Mouse (Mus musculus) adrenal gland, adult (tissue): ENCODE measurements around the gene Ubl3.

Source experiments
- DNase-seq, 2 experiments: peaks; one replicate each; pipeline ENCODE4 v3.0.0; 2022 to 2023; ENCODE audit warnings: low spot score in 1 of 2; ENCODE audit not compliant: inconsistent age in 2 of 2

Ubl3 gene

DNA sequence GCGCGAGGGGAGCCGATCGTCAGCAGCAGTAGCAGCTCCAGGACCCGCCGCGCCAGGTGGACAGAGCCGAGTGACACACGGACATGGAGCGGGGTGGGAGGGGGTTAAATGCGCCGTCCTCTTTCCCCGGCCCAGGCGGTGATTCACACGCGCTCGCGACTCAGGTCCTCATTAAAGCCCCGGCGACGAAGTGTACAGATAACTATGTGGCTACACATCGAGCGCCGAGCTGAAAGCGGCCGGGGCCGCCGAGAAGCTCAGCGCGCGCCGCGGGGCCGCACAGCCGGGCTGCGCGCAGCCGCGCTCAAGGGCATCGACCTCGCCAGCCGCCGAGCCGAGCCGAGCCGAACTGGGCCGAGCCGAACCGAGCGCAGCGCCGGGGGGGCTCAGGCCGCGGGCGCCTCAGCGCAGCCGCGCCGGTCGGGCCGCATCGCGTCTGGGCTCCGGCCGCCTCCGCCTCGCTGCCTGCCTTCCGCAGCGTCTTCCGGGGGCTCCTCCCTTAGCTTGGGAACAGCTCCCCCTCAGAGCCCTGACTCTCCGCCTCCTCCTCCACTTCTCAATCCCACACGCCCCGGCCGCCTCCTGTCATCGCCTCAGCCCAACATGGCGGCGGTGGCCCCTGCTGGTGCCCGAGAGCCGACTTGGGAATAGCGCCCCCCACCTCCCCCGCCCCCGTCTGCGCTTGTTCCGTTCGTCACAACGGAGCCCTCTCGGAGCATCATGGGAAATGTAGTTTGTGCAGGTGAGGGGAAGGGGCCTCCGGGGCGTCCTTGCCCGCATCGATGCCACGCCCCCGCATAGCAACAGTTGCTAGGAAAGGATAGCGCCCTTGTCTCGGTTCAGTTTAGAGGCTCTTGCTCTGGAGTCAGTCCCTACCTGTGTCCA is at the start of gene Ubl3:
Gene Ubl3 (minus strand): TSS at position 603 of the 885 bp plus-strand sequence.
- peak; percentile 94 to 96 for DNase-seq

DNA sequence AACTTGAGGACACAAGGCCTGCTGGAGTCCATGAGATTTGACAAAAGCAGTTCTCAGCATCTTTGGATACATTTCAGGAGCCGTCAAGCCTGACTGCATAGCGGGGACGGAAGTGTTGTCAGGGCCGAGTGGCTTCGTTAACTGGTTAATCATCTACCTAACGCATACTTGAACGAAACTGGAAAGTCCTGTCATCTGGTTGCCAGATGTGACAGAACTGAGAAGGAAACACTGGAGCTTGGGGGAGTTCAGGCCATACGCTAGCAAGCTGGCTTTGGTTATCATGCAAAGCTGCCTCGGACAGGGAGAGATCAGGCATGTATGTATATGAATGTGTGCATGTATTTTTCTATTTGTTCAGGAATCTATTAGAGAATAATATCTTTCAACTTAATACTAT is 45.8 kb upstream of the Ubl3 start:
- DNase-seq: no peak

DNA sequence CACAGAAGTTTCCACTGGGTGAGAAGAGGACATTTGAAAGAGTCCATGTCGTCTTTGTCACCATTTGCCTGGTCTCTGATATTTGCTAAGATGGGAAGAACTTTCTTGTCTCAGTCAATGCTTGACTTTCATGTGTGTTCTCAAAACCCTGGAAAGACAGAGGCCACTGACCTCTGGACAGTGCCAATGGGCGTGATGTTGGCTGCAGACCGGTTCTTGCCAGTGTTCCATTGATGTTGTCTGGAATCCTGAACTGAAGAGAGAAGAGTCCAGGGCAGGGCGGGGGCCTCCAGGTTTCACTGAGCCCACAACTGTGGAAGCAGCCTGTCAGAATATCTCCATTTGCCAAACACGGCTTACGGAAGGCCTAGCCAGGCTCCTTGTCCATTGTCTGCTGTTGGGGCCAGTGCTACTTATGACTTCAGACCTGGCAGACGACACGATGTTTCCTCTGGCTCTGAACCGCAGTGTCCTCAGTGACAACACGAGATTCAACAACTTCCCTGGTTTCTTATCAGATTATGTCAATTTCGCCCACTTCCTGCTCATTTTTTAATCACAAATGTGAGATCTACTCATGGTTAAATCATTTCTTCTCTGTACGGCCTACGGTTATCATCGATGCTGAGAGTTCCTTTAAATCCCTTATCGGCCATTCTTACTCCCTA is 43.6 kb upstream of the Ubl3 start:
- no peak for DNase-seq

DNA sequence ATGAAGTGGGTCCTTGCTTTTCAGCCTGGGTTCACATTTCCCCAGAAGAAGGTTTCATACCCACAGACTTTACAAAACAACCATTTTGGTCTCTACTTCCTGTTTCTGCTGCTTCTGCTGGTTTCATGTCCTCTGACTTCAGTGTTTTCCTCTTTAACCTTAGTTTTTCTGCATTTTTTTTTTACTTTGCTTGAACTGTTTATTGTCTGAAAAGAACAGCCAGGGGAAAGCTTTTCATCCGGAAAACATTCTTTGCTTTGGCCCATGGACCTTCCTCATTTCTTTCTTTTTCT is 42.8 kb upstream of the Ubl3 start:
- DNase-seq: no peak

DNA sequence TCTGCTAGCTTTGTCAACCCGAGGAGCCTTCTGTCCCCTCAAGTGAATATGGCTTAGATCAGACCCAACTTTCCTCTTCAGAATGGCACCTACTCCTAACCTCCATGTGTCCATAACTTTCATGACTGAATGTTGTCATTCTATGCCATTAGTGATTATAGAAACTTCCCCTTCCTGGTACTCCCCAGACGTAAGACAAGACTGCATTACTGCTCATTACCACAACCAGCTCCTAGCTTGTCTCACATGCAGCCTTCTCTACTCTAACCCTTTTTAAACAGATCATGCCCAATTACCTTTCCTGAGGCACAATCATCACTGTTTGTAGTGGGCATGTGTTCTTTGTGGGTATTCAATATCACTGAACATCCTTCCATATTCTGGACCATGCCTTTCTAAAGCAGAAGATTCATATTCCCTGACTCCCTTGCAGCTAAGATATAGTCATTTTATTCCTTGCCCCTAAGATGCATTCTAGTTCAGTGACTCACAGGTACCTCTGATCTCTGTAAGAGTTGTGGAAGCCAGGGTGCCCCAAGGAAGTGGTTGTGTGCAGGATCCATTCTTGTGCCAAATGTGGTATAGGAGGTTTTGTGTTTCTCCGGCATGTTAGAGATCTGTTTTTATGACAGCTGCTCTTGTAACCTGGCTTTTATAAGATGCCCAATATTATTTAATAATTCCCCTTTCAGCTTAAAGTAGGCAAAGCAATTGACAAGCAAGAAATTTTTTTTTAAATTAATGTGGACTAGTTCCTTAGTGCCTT is 42.3 kb upstream of the Ubl3 start:
- DNase-seq: no peak

DNA sequence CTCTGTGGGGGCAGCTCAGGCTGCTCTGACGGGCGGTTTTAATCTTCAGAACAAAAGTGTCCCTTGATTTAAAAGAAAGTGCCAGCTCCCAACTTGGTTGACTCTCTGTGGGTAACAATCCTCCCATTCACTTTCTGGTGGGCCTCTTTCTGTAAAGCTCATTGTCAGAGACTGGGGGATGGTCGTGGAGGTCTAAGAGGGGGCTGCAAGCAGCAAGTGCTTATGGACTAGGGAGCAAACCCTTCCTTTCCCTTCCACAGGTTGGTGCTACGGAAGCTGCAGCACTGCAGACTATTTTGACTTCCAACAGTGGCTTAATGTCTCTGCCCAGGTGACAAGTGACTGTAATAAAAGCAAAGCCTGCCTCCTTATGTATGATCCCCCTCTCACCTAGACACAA is 41.0 kb upstream of the Ubl3 start:
- no peak for DNase-seq

DNA sequence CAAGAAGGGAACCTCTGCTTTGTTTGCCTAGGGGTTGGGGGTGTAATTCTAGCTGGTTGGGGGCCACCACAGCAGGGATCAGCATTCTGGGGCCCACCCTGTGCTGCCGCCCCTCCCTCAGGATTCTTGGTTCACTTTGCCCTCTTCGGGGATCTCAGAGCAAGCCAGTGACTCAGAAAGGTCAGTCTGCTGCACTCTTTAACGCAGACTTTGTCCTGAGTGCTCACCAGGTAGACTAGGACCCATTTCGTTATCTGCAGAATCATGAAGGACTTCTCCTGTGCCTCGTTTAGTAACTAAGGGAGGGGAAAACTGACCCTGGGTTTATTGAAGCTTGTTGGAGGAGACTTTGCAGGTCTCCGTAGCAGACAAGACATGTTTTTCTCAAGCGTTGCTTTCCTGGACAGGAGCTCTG is 38.9 kb upstream of the Ubl3 start:
- DNase-seq: no peak

DNA sequence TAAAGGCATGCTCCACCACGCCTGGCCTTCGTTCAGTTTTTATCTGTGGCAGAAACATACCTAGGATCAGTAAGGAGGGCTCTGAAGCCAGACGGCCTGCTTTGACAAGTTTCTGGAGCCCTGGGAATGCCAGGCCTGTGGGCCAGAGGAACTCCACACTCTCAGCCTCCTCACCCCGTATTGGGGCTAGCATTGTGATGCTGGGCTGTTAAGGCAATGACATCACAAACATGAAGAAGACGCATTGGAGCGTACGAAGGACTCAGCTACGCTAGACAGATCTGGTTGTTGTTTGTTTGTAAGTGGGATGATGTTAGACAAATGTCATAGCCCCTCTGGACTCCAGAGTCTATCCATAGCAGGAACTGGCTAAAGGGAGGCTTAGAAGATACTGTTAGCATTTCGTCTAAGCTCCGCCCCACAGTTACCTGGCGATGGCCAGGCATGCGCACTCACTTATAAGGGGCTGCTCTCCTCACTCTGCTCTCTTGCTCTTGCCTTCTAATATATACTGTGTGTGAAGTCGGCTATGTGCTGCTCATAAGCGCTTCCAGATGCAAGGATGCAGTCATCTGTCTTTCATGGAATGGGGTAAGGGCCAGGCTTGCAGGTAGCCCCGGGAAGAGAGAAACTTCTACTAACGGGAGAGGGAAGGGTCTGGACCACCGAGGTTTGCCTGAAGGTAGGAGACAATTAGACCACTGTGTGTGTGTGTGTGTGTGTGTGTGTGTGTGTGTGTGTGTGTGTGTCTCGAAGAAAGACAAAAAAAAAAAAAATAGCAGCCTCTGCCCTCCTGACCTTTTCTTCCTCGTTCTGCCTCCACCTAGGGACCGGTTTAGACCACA is 38.2 kb upstream of the Ubl3 start:
- no peak for DNase-seq

DNA sequence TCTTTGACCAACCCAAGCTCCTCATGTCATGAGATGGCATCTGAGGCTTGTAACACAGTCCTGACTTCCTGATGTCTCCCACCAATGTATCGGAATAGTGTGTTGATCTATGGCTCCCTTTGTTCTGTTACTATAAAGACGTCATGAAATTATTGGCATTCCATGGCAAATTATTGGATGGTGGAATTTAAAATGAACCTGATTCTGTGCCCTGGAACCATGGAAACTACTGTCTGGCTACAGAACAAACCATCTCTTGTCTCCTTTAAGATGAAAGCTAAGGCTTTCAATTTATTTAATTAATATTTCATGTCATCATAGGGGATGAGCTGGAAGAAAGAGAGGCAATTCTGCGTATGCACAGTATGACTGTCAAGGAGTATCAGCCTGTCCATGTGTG is 36.4 kb upstream of the Ubl3 start:
- DNase-seq: no peak

DNA sequence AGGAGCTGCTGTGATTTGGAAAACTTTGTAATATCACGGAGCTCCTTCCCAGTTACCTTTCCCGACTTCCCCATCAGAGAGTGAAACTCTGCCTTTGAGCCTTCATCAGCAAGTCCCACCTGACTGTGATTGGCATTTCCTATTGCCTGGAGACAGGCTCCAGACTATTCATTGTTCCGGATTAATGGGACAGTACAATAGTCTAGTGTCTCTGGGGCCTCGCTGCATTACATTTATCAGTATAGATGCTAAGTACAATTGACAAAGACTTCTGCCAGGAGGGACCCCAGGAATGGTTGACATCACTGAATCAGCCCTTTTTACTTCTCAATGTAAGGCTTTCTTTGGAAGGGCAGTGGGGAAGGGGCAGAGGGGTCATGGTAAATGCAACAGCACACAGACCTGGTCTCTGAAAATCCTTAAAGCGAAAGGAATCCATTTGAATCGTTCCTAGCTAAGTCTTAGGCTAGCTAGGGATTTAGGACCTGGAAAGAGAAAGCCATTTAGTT is 35.6 kb upstream of the Ubl3 start:
- DNase-seq: no peak

DNA sequence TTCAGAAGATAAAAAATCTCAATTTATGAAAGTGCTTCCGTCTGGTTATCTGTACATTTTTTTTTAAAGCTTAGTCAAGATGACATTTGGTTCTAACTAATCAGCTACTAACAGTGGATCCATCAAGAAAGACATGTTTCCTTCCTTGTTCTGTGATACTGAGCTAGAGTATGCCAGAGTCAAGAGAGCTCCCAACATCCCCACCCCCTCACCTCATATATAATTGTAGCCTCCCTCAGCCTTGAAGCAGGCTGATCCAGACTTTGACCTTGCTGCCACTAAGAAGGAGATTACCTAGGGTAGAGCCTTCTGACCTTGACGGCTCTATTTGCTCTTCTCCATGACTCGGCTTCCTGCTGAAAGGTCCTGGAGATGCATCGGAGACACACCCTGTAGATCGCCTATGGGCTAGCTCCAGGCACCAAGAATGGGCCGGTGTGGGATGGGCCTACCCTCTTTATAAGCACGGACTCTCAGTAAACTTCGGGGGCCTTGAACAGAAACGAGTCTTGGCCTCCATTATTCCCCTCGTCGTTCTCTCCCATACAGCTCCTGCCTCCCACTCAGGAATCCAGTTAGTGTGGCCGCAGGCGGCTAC is 27.9 kb upstream of the Ubl3 start:
- DNase-seq: no peak

DNA sequence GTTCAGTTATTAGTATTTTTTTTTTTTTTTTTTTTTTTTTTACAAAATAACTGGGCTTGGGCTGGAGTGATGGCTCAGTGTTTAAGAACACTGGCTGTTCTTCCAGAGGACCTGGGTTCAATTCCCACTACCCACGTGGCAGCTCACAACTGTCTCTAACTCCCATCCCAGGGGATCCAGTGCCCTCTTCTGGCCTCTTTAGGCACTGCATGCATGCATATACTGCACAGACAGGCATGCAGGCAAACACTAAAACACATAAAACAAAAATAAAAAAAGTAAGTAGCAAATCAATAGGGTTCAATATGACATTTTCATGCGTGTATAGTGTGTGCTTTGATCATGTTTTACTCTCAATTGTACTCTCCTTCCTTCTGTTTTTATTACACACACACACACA is 26.6 kb upstream of the Ubl3 start:
- DNase-seq: no peak

DNA sequence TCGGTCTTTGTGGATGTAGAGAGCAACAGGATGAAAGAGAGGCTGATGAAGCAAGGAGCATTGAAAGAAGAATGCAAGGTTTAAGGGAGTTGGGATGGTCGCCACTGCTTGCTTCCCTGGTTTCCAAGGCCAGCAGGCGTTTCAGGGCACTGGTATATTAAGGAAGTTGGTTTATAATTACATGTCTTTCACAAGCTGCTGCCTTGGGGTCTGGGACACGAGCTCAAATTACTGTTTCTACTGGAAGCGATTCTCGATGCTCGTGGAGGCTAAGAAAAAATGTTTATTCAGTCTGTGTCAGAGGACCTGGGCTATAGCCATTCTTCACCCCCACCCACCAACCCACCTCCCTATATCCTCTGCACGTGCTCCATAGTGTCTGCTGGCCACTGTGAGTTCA is 25.8 kb upstream of the Ubl3 start:
- DNase-seq: no peak

DNA sequence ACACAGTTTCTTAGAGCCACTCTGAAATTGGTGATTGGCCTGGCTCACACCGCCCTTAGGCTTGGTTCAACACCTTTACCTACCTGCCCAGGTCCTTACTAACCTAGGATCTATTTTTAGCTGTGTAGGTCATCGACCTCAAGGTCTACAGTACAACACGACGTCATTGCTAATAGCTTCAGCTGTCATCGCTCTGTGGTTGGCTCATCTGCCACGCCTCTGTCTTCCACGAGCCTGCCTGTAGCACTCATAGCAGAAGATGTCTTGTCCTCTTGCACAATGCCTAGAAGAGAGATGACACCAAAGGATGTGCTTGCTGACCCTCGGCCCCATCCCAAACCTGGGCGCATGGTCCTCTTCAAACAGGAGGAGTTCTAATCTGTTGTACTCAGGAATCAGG is 24.7 kb upstream of the Ubl3 start:
- DNase-seq: no peak

DNA sequence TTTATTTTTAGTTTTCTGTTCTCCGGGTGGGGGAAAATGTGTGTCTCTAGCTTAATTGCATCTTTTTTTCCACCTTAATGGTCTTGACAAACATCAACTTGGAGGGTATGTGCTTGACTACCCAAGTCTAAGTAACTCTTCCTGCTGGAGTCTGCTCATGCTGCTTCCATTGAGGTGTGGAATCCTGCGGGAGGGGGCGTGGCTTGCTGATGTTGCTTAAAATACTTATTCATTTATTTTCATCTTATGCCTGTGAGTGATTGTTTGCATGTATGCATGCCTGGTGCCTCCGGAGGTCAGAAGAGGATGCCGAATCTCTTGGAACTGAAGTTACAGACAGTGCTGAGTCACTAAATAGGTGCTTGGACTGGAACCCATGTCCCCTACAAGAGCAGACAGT is 22.6 kb upstream of the Ubl3 start:
- peak in 1 of 2 experiments; percentile 60 for DNase-seq

DNA sequence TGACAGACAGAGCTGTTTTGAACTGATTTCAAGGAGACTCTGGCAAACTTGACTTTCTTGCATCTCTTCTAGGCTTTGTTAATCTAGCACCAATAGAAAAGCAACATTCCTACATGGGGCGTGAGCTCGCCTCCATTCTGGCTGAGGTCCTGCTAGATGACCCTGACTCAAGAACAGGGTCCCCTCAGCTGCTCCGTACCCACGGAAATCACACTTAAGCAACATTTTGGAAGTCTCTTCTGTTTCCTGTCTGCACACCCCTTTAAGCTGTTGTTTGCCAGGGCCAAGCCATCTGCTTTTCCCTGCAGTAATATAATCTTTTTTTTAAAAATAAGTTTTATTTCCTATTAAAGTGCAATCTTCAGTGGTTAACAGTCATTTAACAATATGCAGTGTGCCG is 20.1 kb upstream of the Ubl3 start:
- DNase-seq: no peak

DNA sequence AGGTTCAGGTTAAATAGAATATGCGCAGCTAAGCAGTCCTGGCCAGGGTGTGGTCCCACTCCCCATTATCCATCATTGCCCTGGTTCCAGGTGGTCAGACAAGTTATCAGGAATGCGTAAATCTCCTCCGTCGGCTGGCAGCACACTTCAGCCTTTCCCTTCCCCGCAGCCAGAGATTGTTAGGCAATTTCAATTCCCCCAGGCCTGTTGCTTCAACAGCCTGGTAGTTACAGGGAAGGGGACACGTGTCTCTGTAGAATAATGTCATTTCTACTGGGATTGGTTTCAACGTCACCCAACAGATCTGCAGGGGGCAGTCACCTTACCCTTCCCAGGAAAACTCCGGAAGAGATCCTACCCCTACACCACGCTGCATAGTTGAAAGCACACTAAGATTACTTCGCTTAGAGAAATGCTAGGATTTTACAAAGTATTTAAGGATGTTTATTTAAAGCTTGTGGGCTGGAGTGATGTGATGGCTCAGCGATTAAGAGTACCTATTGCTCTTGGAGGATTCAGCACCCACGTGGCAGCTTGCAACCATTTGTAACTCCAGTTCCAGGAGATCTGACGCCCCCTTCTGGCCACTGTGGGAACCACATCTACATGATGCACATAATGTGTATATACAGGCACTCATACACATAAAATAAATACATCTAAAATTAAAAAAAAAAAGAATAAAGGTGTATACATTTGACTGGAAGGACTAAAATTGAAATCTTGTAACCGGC is 18.1 kb upstream of the Ubl3 start:
- peak in 1 of 2 experiments; percentile 36 for DNase-seq

DNA sequence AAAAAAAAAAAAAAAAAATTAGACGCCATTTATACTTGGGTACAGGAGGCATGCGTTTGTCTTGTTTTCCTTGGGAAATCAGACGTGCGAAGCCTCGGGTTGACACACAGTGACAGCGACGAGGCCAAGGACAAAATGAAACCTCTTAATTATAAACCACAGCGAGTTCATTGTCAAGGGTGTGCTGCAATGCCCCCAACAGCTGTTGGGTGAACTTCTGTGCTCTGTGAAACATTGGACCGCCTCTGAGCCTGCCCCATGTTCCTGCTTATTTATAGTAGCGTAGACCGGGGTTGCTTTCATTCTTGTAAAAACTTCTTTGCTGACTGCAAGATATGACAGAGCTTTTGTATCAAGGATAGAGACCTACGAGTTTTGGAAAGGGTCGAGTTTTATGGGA is 16.9 kb upstream of the Ubl3 start:
- DNase-seq: peak in 1 of 2 experiments; percentile 72

DNA sequence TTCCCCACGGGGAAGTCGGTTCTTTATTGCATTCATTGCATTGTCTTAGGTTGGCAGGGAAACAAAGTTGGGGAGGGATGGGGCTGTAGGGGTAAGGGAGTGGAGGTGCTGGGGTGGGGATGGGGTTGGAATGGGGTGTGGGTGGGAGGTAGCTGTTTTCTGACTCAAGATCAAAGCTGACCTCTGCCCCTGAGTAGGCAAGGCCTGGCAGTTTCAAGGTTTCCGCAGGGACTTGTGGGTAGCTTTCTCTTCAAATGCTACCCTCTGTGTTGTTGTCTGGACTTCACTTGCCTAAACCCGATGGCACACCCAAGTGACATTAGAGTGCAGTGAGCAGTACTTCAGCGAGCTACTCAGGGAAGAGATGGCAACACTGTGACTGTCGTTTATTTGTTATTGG is 13.0 kb upstream of the Ubl3 start:
- no peak for DNase-seq

DNA sequence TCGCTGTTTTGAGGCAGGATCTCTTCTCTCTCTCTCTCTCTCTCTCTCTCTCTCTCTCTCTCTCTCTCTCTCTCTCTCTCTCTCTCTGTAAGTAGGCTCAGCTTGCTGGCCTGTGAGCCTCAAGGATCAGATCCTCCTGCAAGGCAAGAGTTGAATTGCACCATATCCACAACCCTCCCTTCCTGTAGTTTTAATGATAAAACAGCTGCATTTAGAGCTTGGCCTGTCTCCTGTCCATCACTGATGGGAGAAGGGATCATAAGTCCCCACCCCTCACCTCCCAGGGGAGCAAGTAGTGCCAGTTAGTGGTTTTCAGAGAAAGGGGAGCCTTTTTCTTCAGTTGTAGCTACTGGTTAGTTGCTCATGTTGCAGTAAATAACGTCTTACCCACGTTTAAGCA is 11.5 kb upstream of the Ubl3 start:
- no peak for DNase-seq
